Mouse (Mus musculus): ENCODE data around the gene Zwilch.

Zwilch gene

DNA sequence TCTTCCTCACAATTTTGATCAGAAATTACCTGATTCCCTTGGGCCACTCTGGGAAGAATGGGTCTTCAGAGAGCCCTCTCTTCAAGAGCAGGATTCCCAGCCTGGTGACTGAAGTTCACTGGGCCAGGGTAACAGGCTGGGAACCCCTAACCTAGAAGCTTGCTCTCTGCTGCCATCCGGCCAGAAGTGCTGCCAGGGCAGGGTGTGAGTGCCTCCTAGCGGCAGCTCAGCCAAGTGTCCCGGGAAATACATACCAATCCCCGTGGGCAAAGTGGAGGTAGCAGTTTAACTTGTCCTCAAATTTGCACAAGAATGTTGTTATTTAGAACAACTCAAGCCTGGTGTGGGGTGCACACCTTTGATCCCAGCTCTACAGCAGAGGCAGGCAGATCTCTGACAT lies 72.5 kb downstream of the Zwilch start:
- peak; percentile 85 to 87 for DNase-seq

DNA sequence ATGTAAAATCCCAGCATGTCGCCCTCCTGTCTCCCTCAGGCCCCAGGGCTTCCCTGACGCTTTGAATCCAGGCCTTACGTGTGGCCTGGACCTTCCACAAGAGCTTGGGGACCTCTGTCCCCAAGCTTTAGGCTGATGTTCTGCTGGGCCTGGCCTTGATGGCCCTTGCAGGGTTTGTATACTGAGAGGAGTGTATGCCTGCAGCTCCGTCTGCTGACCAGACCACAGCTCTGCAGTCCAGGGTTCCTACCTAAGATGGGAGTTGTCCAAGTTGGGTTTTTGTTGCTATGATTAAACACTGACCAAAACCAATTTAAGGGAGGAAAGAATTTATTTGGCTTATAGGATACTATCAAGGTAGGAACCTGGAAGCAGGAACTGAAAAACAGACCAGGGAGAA lies 74.6 kb downstream of the Zwilch start:
- peak in 1 of 2 experiments; percentile 48 for DNase-seq

GRCm38 (mm10) chr9:64094083-64094482 lies 78.8 kb downstream of the Zwilch start:
- DNase-seq, result peak; percentile 28 to 48

DNA sequence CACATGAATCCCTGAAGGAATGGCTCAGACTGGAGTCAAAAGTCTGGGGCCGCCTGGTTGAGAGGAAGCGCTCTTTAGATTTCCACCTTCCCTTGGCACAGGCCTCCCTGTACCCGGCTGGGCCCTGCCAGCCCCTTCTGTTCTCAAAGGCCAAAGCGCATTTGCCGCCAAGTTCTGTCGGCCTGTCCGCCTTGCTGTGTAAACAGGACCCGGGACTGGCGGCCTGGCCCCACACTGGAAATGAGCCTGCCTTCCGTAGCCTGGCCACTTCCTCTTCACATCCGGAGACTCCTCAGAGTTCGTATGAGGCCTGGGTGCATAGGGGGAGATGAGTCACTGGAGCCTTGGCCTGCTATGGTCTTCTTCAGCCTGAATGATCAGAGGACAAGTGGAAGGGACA lies 83.9 kb downstream of the Zwilch start:
- DNase-seq, result peak; percentile 40 to 67

GRCm38 (mm10) chr9:64088346-64088745 lies 84.6 kb downstream of the Zwilch start:
- DNase-seq, result no peak

GRCm38 (mm10) chr9:64087461-64088235 lies 85.3 kb downstream of the Zwilch start:
- peak; percentile 78 to 84 for DNase-seq

Measured in kidney, postnatal 4 days (tissue).